Mouse (Mus musculus): Measurements from ENCODE around the gene Abcc8. TPM values are rescaled to one million over a fixed set of nuclear protein-coding genes. Genes with fewer than 3 reads are reported as not detected.

The Abcc8 gene
- polyA plus RNA-seq, 1 experiment = 57.1 TPM

DNA sequence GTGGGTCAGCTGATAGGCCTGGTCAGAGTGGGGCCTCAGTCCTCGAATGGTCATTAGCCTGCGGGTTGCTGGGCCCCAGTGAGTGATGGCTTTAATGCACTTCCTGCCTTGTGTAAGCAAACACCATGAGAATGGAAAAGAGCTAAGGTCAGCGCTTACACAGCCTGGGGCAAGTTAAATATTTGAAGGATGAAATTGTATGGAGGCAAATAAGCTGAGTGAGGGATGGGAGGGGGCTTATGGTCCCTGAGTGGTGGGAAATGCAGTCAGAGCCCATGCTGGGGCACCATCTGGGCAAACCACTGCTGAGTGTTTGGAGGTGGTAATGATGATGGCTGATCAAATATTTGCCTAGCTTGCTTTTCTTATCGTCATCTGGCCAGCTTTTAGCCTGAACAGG is 56.9 kb downstream of the Abcc8 start:
- TF ChIP-seq POLR2A (IDR thresholded peaks at IDR 0.05; ENCODE audit: borderline replicate concordance, insufficient read depth, low read length) = no peak
- TF ChIP-seq CTCF (IDR thresholded peaks at IDR 0.05; ENCODE audit: borderline replicate concordance, insufficient read depth, low read depth, low read length) = no peak
- no peak overlapping the region for H3K27ac ChIP-seq (ENCODE audit: insufficient read depth, low read length)
- H3K27me3 ChIP-seq (ENCODE audit: control insufficient read depth, insufficient read depth, low read length) = no peaks in the 10 kb centered on the region
- DNase-seq = no peak
- peaks cover 23% of the 10 kb centered on the region for H3K4me1 ChIP-seq (ENCODE audit: control insufficient read depth, insufficient read depth, low read length)
- no peak overlapping the region for H3K4me3 ChIP-seq (replicated peaks; ENCODE audit: insufficient read depth, low read depth, low read length)
- 67% methylated on average over 4 of the region's 4 CpGs for WGBS

DNA sequence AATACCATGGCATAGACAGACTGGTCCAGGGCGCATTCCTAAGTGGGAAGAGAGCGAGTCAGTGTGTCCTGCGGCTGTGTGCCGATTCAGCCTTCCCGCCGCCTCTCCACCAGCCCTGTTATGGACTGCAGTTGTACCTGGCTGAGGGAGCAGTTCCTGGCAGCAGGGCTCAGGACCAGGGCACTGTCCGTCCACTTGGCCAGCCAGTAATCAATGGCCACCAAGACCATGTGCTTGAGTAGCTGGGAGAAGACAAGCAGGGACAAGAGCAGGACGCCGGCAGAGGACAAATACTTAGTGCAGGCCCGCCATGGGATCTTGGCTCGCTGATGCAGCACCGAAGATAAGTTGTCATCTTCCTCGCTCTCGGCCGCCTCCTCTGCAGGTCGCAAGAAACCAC is 62.8 kb downstream of the Abcc8 start:
- Histone ChIP-seq H3K27me3 (ENCODE audit: control insufficient read depth, insufficient read depth, low read length) (no peaks in the 10 kb centered on the region), H3K4me3 (replicated peaks; ENCODE audit: insufficient read depth, low read depth, low read length) (no peak overlapping the region), H3K27ac (ENCODE audit: insufficient read depth, low read length) (no peak overlapping the region), H3K4me1 (ENCODE audit: control insufficient read depth, insufficient read depth, low read length) (peaks cover 18% of the 10 kb centered on the region)
- no peak for TF ChIP-seq CTCF (IDR thresholded peaks at IDR 0.05; ENCODE audit: borderline replicate concordance, insufficient read depth, low read depth, low read length)
- TF ChIP-seq POLR2A (IDR thresholded peaks at IDR 0.05; ENCODE audit: borderline replicate concordance, insufficient read depth, low read length) = no peak
- DNase-seq = no peak
- 85% methylated on average over 16 of the region's 16 CpGs for WGBS

DNA sequence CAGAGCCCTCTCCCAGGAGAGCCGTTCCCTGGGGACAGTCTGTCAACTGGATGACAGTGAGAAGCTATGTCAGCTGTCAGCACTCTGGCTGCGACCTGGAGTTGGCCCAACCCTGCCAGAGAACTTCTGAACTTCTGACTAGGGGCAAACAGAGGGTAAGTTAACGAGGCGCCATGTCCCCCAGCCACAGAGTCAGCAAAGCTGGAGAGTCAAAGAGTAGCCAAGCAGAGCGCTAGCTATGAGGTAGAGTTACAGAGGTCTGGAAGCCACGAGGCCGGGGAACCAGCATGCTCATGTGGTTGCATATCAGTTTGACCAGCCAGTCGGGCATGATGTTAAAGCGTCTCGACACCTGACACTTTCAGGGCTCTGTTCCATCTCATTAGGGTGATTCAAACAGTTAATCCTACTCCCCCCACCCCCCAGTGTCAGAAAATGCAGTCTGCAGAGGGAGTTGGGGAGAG is 63.7 kb downstream of the Abcc8 start:
- Histone ChIP-seq H3K27me3 (ENCODE audit: control insufficient read depth, insufficient read depth, low read length) (no peaks in the 10 kb centered on the region), H3K4me3 (replicated peaks; ENCODE audit: insufficient read depth, low read depth, low read length) (no peak overlapping the region), H3K4me1 (ENCODE audit: control insufficient read depth, insufficient read depth, low read length) (peaks cover 18% of the 10 kb centered on the region), H3K27ac (ENCODE audit: insufficient read depth, low read length) (no peak overlapping the region)
- TF ChIP-seq CTCF (IDR thresholded peaks at IDR 0.05; ENCODE audit: borderline replicate concordance, insufficient read depth, low read depth, low read length) (no peak), POLR2A (IDR thresholded peaks at IDR 0.05; ENCODE audit: borderline replicate concordance, insufficient read depth, low read length) (no peak)
- DNase-seq = no peak
- WGBS = 43% methylated on average over 10 of the region's 10 CpGs

DNA sequence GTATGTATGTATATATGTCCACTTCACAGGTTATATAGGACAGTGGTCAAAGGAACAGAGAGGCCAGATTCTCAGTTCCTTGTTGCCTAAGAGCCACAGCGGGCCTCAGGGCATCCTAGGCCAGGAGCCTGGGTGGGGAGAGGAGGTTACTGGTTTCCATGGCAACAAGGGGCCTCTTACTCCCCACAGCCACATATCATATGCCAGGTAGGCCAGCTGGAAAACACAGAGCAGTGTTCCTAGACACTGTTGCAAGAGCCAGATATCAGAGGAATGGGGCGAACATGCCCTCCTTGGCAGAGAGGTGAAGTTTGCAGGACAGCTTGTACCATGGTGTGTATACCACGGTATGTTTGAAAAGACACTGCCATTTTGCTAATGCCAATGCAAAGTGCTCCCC is 66.4 kb downstream of the Abcc8 start:
- Histone ChIP-seq H3K4me3 (replicated peaks; ENCODE audit: insufficient read depth, low read depth, low read length) (no peak overlapping the region), H3K4me1 (ENCODE audit: control insufficient read depth, insufficient read depth, low read length) (peaks cover 18% of the 10 kb centered on the region), H3K27me3 (ENCODE audit: control insufficient read depth, insufficient read depth, low read length) (no peaks in the 10 kb centered on the region), H3K27ac (ENCODE audit: insufficient read depth, low read length) (no peak overlapping the region)
- DNase-seq = peak; percentile 45 to 71
- TF ChIP-seq POLR2A (IDR thresholded peaks at IDR 0.05; ENCODE audit: borderline replicate concordance, insufficient read depth, low read length) (no peak), CTCF (IDR thresholded peaks at IDR 0.05; ENCODE audit: borderline replicate concordance, insufficient read depth, low read depth, low read length) (no peak)
- whole genome bisulfite sequencing = 6% methylated on average over 3 of the region's 3 CpGs

DNA sequence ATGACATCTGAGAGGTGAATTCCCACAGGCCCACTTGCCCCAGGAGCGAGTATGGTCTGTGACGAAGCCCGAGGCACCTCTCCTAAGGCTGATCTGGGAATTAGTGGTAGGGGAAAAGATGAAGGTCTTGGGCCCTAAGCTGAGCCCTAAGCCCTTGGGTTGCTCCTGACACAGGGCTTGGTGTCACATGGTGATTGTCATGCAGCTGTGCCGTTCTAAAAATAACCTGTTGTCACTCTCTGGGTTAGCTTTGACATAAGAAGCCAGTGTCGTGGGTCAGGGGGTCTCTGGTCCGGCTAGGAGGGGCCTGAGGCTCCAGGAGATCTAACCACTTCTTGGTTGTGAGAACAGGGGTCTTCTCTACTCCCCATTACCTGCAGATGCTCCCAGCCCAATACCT is 67.9 kb downstream of the Abcc8 start:
- 73% methylated on average over 6 of the region's 6 CpGs for WGBS
- H3K4me1 ChIP-seq (ENCODE audit: control insufficient read depth, insufficient read depth, low read length) = peaks cover 18% of the 10 kb centered on the region
- DNase-seq = no peak
- TF ChIP-seq CTCF (IDR thresholded peaks at IDR 0.05; ENCODE audit: borderline replicate concordance, insufficient read depth, low read depth, low read length) = no peak
- no peak for TF ChIP-seq POLR2A (IDR thresholded peaks at IDR 0.05; ENCODE audit: borderline replicate concordance, insufficient read depth, low read length)
- no peaks in the 10 kb centered on the region for H3K27me3 ChIP-seq (ENCODE audit: control insufficient read depth, insufficient read depth, low read length)
- no peak overlapping the region for H3K27ac ChIP-seq (ENCODE audit: insufficient read depth, low read length)
- no peak overlapping the region for H3K4me3 ChIP-seq (replicated peaks; ENCODE audit: insufficient read depth, low read depth, low read length)

DNA sequence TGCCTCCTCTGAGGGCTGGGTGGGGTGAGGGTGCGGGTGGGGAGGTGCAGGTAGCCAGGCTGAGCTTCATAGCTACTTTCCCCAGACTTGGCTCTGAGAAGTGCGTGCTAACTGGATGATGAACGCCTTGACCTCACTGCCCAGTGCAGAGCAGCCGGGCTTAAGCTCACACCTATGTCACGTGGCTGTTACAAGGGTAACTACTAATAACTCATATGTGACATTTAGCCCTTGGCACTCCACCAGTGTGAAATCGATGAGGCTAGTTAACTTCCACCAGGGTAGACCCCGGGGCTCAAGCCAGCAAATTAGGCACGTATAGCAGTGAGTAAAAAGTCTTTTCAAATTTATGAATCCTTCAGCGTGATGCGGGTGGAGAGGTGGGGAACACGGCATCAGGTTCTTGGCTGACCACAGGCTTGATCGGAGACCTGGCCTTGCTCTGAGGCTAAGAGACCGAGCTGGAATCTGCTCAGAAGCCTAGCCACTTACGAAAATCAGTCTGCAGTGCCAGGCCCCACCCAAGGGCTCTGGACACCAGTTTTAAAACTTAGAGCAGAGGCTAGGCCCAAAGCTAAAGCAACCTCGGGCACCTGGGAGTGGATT is 68.5 kb downstream of the Abcc8 start:
- 70% methylated on average over 15 of the region's 15 CpGs for WGBS
- H3K4me1 ChIP-seq (ENCODE audit: control insufficient read depth, insufficient read depth, low read length) = peaks cover 18% of the 10 kb centered on the region
- no peak overlapping the region for H3K4me3 ChIP-seq (replicated peaks; ENCODE audit: insufficient read depth, low read depth, low read length)
- DNase-seq = no peak
- no peak overlapping the region for H3K27ac ChIP-seq (ENCODE audit: insufficient read depth, low read length)
- H3K27me3 ChIP-seq (ENCODE audit: control insufficient read depth, insufficient read depth, low read length) = no peaks in the 10 kb centered on the region
- TF ChIP-seq CTCF (IDR thresholded peaks at IDR 0.05; ENCODE audit: borderline replicate concordance, insufficient read depth, low read depth, low read length) (no peak), POLR2A (IDR thresholded peaks at IDR 0.05; ENCODE audit: borderline replicate concordance, insufficient read depth, low read length) (no peak)

DNA sequence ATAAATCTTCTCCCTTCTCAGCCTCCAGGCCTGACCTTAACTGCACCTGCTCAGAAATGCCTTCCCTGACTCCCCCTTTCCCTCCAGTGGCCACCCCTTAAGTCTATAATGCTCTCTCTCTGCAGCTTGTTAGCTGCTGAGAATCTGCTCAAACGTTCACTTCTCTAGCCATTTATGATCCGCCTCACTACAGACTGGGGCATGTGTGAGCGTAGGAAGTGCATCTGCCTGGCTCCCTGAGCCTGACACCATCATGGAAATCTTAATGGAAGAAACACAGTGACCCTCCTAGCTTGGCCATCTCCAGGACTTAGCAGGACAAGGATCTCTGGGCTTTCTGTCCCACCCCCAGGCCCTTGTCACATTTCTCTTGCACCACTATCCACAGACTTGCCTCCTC is 69.8 kb downstream of the Abcc8 start:
- Histone ChIP-seq H3K27ac (ENCODE audit: insufficient read depth, low read length) (no peak overlapping the region), H3K4me1 (ENCODE audit: control insufficient read depth, insufficient read depth, low read length) (peaks cover 26% of the 10 kb centered on the region), H3K27me3 (ENCODE audit: control insufficient read depth, insufficient read depth, low read length) (no peaks in the 10 kb centered on the region), H3K4me3 (replicated peaks; ENCODE audit: insufficient read depth, low read depth, low read length) (no peak overlapping the region)
- DNase-seq = no peak
- TF ChIP-seq CTCF (IDR thresholded peaks at IDR 0.05; ENCODE audit: borderline replicate concordance, insufficient read depth, low read depth, low read length) = no peak
- no peak for TF ChIP-seq POLR2A (IDR thresholded peaks at IDR 0.05; ENCODE audit: borderline replicate concordance, insufficient read depth, low read length)
- 78% methylated on average over 3 of the region's 3 CpGs for WGBS

DNA sequence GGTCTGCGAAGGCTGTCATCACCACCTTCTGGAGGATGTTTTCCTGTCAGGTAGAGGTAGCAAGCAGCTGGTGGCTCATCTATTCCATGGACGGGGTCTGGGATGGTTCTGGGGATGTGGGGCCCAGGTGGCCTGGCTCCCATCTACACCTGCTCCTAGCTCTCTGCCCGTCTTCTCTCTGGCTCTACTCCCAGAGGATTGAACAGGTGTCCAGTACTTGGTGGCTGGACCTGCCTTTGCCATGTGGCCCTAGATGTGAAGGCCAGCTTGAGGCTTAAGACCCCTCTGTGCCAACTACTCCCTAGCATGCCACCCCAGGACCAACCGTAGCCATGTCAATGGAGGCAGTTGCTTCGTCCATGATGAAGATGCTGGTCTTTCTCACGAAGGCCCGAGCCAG is 74.3 kb downstream of the Abcc8 start:
- Histone ChIP-seq H3K27me3 (ENCODE audit: control insufficient read depth, insufficient read depth, low read length) (no peaks in the 10 kb centered on the region), H3K4me3 (replicated peaks; ENCODE audit: insufficient read depth, low read depth, low read length) (no peak overlapping the region), H3K4me1 (ENCODE audit: control insufficient read depth, insufficient read depth, low read length) (peaks cover 27% of the 10 kb centered on the region), H3K27ac (ENCODE audit: insufficient read depth, low read length) (no peak overlapping the region)
- TF ChIP-seq CTCF (IDR thresholded peaks at IDR 0.05; ENCODE audit: borderline replicate concordance, insufficient read depth, low read depth, low read length) (no peak), POLR2A (IDR thresholded peaks at IDR 0.05; ENCODE audit: borderline replicate concordance, insufficient read depth, low read length) (no peak)
- peak; percentile 48 to 62 for DNase-seq
- WGBS = 52% methylated on average over 7 of the region's 7 CpGs

All from cerebellum, adult 2 months (tissue).